Mouse (Mus musculus): ENCODE measurements around the gene Clec12a. TPM values are rescaled to one million over a fixed set of nuclear protein-coding genes. Genes with fewer than 3 reads are reported as not detected.

The Clec12a gene
- polyA plus RNA-seq, 1 experiment from 2014 or later: 0.36 TPM

GRCm38 (mm10) chr6:129407324-129407723 is 64.8 kb downstream of the Clec12a start:
- Histone ChIP-seq H3K4me3 (replicated peaks) (no peak overlapping the region), H3K9me3 (no peaks in the 10 kb centered on the region), H3K4me2 (no peak overlapping the region), H3K9ac (replicated peaks) (no peak overlapping the region), H3K36me3 (no peaks in the 10 kb centered on the region), H3K27ac (no peak overlapping the region), H3K4me1 (replicated peaks) (no peaks in the 10 kb centered on the region), H3K27me3 (no peaks in the 10 kb centered on the region)
- ATAC-seq (ENCODE audit: insufficient number of reproducible peaks, insufficient read depth, low FRiP score, low TSS enrichment, low read depth): no peak
- WGBS: 50% methylated on average over 2 of the region's 2 CpGs

GRCm38 (mm10) chr6:129408562-129408961 is 66.1 kb downstream of the Clec12a start, which contains the start of gene Clec9a:
TSS of gene Clec9a (plus strand) at chr6:129408862.
- H3K9ac ChIP-seq (replicated peaks): no peak within 1 kb of the TSS
- H3K4me2 ChIP-seq: no peak within 1 kb of the TSS
- H3K4me3 ChIP-seq (replicated peaks): no peak within 1 kb of the TSS
- H3K9me3 ChIP-seq: no peaks in the 10 kb centered on the region
- 90% methylated on average over 2 of the region's 2 CpGs for WGBS
- H3K27ac ChIP-seq: no peak within 1 kb of the TSS
- H3K27me3 ChIP-seq: no peaks in the 10 kb centered on the region
- ATAC-seq (ENCODE audit: insufficient number of reproducible peaks, insufficient read depth, low FRiP score, low TSS enrichment, low read depth): no peak
- H3K4me1 ChIP-seq (replicated peaks): no peaks in the 10 kb centered on the region
- no peaks in the 10 kb centered on the region for H3K36me3 ChIP-seq

- no peak overlapping the region for H3K4me3 ChIP-seq (replicated peaks)
Measured at GRCm38 (mm10) chr6:129414177-129414576, 71.7 kb downstream of the Clec12a start.

More at GRCm38 (mm10) chr6:129414177-129414576, 71.7 kb downstream of the Clec12a start:
- Histone ChIP-seq H3K27me3 (no peaks in the 10 kb centered on the region), H3K4me1 (replicated peaks) (no peaks in the 10 kb centered on the region), H3K9me3 (no peaks in the 10 kb centered on the region), H3K36me3 (no peaks in the 10 kb centered on the region), H3K27ac (no peak overlapping the region), H3K9ac (replicated peaks) (no peak overlapping the region), H3K4me2 (no peak overlapping the region)
- ATAC-seq (ENCODE audit: insufficient number of reproducible peaks, insufficient read depth, low FRiP score, low TSS enrichment, low read depth): no peak
- 71% methylated on average over 1 of the region's 1 CpGs for WGBS

Other genes starting within 250 kb of the Clec12a start
- gene Clec2e, start 241.8 kb upstream of the Clec12a start, polyA plus RNA-seq (2016; fragmentation: Nextera tagmentation; extraction: Ambion mirVana): not detected in 2 replicates
- 0.23 TPM in 1 of 2 replicates, not detected in the other for gene Clec2d, start 162.1 kb upstream of the Clec12a start, polyA plus RNA-seq (2016; fragmentation: Nextera tagmentation; extraction: Ambion mirVana)
- gene Cd69, start 67.3 kb upstream of the Clec12a start, polyA plus RNA-seq (2016; fragmentation: Nextera tagmentation; extraction: Ambion mirVana): 0.10 TPM in 1 of 2 replicates, not detected in the other
- not detected in 2 replicates for gene 4922502D21Rik, start 10.9 kb upstream of the Clec12a start, polyA plus RNA-seq (2016; fragmentation: Nextera tagmentation; extraction: Ambion mirVana)
- not detected in 2 replicates for gene Clec12b, start 43.2 kb downstream of the Clec12a start, polyA plus RNA-seq (2016; fragmentation: Nextera tagmentation; extraction: Ambion mirVana)
- gene Clec1b, start 54.6 kb downstream of the Clec12a start, polyA plus RNA-seq (2016; fragmentation: Nextera tagmentation; extraction: Ambion mirVana): 3.7 and 4.5 TPM in 2 replicates
- 0.10 TPM in 1 of 2 replicates, not detected in the other for gene Clec9a, start 66.2 kb downstream of the Clec12a start, polyA plus RNA-seq (2016; fragmentation: Nextera tagmentation; extraction: Ambion mirVana)
- gene Clec1a, start 109.3 kb downstream of the Clec12a start, polyA plus RNA-seq (2016; fragmentation: Nextera tagmentation; extraction: Ambion mirVana): 1.3 and 1.7 TPM in 2 replicates
- gene Olr1, start 164.5 kb downstream of the Clec12a start, polyA plus RNA-seq (2016; fragmentation: Nextera tagmentation; extraction: Ambion mirVana): not detected in 2 replicates
- gene Tmem52b, start 169.9 kb downstream of the Clec12a start, polyA plus RNA-seq (2016; fragmentation: Nextera tagmentation; extraction: Ambion mirVana): not detected in 2 replicates
- gene Gabarapl1, start 190.5 kb downstream of the Clec12a start, polyA plus RNA-seq (2016; fragmentation: Nextera tagmentation; extraction: Ambion mirVana): 46.4 and 46.6 TPM in 2 replicates
- gene Klre1, start 235.2 kb downstream of the Clec12a start, polyA plus RNA-seq (2016; fragmentation: Nextera tagmentation; extraction: Ambion mirVana): not detected in 2 replicates
- not detected in 2 replicates for gene Klrd1, start 249.1 kb downstream of the Clec12a start, polyA plus RNA-seq (2016; fragmentation: Nextera tagmentation; extraction: Ambion mirVana)

All from limb, embryonic 12.5 days (tissue).